Mouse (Mus musculus) natural killer cell, adult 2 months (primary cell): ENCODE data around the gene Acta1.

Experiments used
- DNase-seq, 2 experiments: peaks; one replicate each; pipeline ENCODE4 v3.0.0; 2022; ENCODE audit warnings: low spot score in 2 of 2

Gene Acta1

GRCm38 (mm10) chr8:123883094-123883493, 11.5 kb downstream of the Acta1 start:
- no peak for DNase-seq

GRCm38 (mm10) chr8:123882412-123882811, 12.1 kb downstream of the Acta1 start:
- no peak for DNase-seq

GRCm38 (mm10) chr8:123880821-123881350, 13.7 kb downstream of the Acta1 start:
- DNase-seq: no peak

GRCm38 (mm10) chr8:123880271-123880670, 14.3 kb downstream of the Acta1 start:
- no peak for DNase-seq

GRCm38 (mm10) chr8:123877865-123878264, 16.7 kb downstream of the Acta1 start:
- DNase-seq: no peak

- DNase-seq: no peak
These were observed 20.2 kb downstream of the Acta1 start for GRCm38 (mm10) chr8:123874324-123874723.

- DNase-seq: no peak
These were observed 21.2 kb downstream of the Acta1 start for GRCm38 (mm10) chr8:123873364-123873763.

GRCm38 (mm10) chr8:123872048-123872447, 22.5 kb downstream of the Acta1 start:
- no peak for DNase-seq

GRCm38 (mm10) chr8:123866971-123867370, 27.6 kb downstream of the Acta1 start:
- no peak for DNase-seq

GRCm38 (mm10) chr8:123865786-123866185, 28.8 kb downstream of the Acta1 start:
- DNase-seq: no peak

- no peak for DNase-seq
These were observed 34.2 kb downstream of the Acta1 start for GRCm38 (mm10) chr8:123860386-123860785.

- peak; percentile 32 to 41 for DNase-seq
These were observed 34.8 kb downstream of the Acta1 start, which contains the start of gene Ccsap for GRCm38 (mm10) chr8:123859648-123860259. Gene Ccsap (minus strand): TSS chr8:123860209.

- peak; percentile 84 to 89 for DNase-seq
These were observed 35.5 kb downstream of the Acta1 start for GRCm38 (mm10) chr8:123858941-123859647.

GRCm38 (mm10) chr8:123858574-123858940, 36.0 kb downstream of the Acta1 start:
- peak in 1 of 2 experiments; percentile 9 for DNase-seq

GRCm38 (mm10) chr8:123857361-123857760, 37.2 kb downstream of the Acta1 start:
- no peak for DNase-seq

- DNase-seq: no peak
These were observed 39.6 kb downstream of the Acta1 start for GRCm38 (mm10) chr8:123854733-123855475.

- DNase-seq: no peak
These were observed 40.3 kb downstream of the Acta1 start for GRCm38 (mm10) chr8:123854252-123854651.

- DNase-seq: no peak
These were observed 43.0 kb downstream of the Acta1 start for GRCm38 (mm10) chr8:123851590-123851989.

GRCm38 (mm10) chr8:123849352-123849751, 45.2 kb downstream of the Acta1 start:
- no peak for DNase-seq

- DNase-seq: no peak
These were observed 47.0 kb downstream of the Acta1 start for GRCm38 (mm10) chr8:123847546-123847945.

- DNase-seq: no peak
These were observed 48.0 kb downstream of the Acta1 start for GRCm38 (mm10) chr8:123846509-123846908.

GRCm38 (mm10) chr8:123845991-123846390, 48.6 kb downstream of the Acta1 start:
- no peak for DNase-seq
